Mouse (Mus musculus) mesoderm, embryonic 11.5 days (tissue): ENCODE measurements at regions not wholly inside any gene's neighbourhood (a gene's known extent, or its start where the extent isn't known, plus 50 kb on each side); places are given as distances from the start of the nearest gene placed in this dataset.
A peak's percentile ranks its signal among the peaks of the same experiment; 100 is the strongest.

ENCODE experiments used
- DNase-seq: peaks from one replicate; pipeline ENCODE4 v3.0.0-alpha.2; 2012; ENCODE audit warnings: low read depth, low spot score

DNA sequence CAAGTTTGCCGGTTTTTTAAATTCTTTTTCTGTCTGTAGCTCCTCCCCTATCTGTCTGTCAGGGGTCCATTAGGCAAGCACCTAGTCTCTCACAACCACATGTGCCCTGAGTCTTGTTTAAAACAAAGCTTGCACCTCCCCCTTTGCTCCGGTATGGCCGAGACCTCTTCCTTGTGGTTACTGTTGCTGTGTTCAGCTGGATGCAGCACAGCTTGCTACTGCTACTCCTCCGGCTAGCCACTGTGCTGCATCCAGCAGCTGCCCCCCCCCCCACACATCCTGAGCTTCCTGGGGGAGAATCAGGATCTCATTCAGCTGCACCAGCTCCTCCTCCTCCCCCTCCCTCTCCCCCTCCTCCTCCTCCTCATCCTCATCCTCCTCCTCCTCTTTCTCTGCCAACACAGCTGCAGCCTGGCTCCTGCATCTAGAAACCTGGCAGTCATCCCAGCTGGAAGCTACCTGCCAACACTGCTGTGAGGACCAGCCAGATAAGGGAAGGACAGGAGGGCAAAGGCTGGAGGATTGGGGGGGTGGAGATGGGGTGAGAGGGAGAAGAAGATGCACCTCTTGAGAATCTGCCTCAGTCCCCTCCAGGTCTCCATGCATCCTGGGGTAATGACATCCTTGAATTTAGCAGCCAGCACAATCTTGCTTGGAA is 114.8 kb upstream of the Tmem260 start:
- no peak for DNase-seq

DNA sequence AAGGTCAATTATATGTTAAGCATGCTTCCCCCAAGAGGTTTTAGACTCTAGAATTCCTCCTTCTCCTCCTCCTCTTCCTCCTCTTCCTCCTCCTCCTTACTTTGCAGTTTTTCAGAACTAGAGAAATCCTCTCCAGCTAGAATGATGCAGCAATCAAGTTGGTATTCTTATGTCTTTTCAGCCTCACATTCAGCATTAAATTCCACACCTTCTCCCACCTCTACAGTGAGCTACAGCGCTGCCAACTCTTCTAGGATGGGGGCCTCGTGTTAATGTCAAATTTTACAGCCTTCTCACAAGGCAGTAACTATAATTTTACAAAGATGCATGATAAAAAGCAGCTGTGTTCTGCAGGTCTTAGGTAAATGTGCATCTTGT is 114.3 kb upstream of the Tmem260 start:
- DNase-seq = no peak

DNA sequence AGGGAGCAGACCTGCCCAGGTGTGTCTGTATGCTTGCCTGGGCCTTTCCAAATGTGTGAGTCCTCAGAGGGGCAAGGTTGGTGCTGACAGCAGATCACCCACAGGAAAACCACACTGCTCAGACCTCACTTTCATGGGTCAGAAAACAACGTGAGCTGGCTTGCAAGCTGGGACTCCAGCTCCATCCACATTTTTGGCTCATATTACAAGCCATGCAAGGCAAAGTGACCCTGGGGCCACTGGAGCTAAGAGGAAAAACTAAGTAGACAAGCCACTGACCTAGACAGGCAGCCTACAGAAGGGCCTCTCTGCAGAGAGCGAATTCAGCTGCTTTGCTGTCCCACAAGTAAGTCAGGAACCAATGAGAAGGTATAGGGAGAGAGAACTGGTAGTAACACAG is 113.7 kb upstream of the Tmem260 start:
- peak; percentile 49 for DNase-seq

DNA sequence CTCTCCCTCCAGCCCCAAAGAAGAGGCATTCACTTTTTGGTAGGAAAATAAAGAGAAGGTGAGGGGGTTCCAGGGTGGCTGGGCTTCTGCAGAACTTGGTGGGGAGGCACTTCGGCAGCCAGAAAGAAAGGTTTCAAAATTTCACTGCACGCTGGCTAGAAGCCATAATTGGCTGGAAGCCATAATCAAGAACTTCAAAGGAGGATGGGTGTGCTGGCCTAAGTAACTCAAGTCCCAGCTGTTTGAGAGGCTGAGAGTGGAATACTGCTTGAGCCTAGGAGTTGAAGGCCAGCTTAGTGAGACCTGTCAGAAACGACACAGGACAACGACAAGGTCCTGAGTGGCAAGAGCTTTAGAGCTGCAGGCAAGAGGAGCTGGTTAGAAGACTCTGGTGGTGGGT is 113.3 kb upstream of the Tmem260 start:
- no peak for DNase-seq

- DNase-seq = peak; percentile 50
These were observed 111.7 kb upstream of the Tmem260 start for GRCm38 (mm10) chr14:48334106-48334809.

DNA sequence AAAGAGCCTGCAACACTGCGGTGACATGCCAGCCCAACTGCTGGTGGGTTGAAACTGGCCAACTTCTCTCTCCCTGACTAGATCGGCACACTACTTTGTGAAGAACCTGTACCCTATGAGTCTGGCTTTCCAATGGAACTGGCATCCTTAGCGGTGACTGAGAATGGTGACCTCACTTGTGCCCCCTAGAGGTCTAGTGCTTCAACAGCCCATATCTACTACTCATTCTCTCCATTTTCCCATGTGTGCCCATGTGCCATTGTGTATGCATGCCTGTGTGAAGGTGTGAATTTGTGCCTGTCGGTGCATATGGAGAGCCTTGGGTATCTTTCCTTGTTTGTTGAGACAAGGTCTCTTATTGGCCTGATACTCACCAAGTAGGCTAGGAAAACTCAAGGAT is 106.5 kb upstream of the Tmem260 start:
- DNase-seq = no peak

DNA sequence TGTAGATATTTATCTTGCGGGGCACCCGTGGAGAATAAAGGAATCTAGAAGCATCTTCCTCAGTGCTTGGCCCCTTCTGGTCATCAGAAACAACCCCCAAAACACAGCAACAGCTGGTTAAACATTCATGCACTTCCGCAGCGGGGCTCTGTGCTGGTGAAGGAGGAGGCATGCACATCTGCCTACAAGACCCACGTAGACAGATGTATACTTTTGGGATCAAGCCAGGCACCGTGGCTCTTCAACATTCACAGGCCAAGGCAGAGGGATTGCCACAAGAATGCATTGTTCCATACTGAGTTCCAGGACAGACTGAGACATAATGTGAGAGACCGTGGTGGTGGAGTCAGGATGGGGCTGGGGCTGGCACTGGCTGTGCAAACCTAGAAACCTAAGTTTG is 103.0 kb upstream of the Tmem260 start:
- DNase-seq = peak; percentile 45

GRCm38 (mm10) chr14:48345956-48346355 is 100.0 kb upstream of the Tmem260 start:
- DNase-seq = no peak

DNA sequence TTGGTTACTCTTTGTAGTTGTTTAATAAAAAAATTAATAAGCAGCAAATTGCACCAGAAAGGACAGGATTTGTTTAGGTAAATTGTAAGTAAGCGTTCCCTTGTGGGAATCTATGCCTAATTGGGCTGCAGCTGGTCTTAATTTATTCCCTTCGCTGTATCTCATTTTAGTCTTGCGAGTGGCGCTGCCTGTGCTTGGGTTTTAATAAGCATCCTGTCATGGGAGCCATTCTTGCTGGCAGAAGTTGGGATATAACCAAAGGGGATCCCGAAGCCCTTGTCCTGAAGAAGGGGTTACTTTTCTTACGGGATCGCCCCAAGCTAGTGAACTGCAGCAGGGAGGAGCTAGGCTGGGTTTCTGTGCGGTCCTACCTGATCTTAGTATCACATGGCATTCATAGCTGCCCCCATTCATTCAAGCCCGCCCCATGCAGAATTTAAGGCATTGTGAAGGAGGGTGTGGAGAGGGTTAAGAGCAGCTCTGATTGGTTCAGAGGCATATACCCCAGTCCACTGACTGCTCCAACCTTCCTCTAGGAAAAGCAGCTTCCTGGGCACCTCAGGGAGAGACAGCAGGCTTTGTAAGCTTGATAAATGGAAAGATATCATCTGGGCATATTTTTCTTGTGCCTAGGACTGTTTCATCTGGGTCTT is 96.4 kb upstream of the Tmem260 start:
- no peak for DNase-seq

GRCm38 (mm10) chr14:48351652-48352051 is 94.3 kb upstream of the Tmem260 start:
- DNase-seq = no peak

DNA sequence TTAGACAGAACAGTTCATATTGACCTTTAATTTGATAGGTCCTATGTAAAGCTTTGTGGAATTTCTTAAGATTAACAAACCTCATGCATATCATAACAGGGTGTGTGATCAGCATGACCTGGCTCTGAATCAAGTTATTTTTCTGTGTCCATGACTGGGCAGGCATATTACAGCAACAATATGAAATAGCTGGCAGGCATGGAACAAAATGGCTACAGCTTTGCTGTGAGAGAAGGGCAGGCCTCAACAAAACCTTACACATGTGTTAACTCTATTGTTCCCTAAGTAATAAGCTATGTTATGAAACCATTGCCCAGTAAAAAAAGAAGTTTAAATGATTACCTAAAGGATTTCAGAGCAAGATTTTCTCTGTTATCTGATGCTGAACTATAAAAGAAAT is 93.1 kb upstream of the Tmem260 start:
- no peak for DNase-seq

DNA sequence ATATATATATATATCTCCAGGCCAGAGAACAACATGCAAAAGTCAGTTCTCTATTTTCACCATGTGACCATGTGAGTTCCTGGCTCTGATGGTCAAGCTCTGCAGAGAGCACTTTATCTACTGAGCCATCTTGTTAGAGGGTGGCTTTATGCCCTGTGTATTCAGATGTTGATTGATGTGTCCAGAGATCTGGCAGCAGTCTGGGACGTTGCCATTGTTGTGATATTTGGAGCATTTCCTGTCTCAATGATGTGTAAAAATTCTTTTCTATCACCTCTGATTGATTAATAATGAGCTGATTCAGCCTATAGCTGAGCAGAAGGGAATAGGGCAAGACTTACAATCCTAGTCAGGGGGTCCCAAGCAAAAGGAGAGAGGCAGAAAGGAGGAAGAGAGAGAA is 91.7 kb upstream of the Tmem260 start:
- no peak for DNase-seq

DNA sequence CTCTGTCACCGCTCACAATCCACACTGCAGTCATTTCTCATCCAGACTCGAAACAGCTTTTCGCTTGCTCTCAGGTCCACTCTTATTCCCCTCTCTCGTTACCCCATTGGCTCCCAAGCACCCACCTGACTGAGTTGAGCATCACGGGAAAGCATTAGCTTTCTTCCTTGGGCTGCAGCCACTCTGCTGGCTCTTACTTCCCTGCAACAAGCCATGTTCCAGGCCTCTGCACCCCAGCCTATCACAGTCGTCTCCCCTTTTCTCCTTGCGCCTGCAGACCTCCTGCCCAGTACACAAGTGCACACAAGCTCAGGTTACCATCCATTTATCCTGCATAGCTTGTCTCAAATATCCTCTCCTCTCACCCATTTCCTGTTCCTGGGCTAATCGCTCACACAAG is 88.5 kb upstream of the Tmem260 start:
- peak; percentile 33 for DNase-seq

- peak; percentile 47 for DNase-seq
These were observed 87.3 kb upstream of the Tmem260 start for GRCm38 (mm10) chr14:48358487-48359159.

DNA sequence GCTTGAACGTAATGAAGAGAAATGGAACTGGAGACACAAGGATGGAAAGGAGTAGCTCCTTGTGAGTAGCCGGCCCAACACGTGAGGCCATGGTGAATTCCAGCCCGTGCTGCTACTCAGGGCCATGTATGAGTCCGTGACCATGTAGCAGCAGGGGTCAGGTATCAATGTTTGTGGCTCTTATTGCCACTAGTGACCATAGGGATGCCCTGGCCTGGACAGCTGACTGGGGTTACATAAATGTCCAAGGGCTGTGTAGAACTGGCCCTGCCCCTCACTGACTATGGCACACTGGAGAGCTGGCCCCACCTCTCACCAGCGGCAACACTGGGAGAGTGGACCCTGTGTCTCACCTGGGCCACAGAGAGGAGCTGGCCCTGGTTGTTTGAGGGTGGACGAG is 84.1 kb upstream of the Tmem260 start:
- no peak for DNase-seq

- DNase-seq = peak; percentile 87
These were observed 78.9 kb upstream of the Tmem260 start for GRCm38 (mm10) chr14:48367006-48367405.

DNA sequence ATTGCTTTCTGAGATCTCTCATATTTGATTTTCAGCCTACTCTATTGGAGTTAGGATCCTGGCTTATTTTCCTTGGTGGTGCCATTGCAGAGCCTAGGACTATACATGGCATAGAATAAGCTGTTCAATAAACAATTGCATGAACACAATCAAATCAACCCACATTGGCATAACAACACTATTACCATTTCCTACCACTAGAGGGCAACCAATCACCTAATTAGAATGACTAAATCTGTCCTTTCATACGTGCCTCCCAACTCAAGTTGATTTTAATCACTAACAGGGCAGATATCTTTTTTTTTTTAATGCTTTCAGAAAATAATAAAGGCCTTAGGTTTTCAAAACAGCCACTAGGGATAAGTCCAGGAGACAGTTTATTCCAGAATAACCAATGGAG is 75.6 kb upstream of the Tmem260 start:
- peak; percentile 56 for DNase-seq

DNA sequence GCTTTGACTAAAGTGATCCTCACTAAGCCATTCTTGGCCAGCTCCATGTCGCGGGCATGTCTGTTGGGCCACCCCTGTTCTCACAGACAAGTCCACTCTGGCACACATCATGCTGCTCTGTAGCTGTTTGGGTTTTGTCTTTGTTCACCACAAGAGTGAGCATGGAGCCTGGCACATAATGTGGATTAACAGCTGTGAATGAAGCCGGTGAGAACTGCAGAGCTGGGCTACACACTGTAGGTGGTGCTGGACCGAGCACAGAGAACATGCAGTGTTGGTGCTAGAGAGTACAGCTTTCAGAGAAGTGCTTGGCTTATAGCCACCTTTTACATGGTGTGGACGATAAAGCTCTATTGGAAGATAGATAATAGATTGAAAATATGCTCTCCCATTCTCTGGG is 74.2 kb upstream of the Tmem260 start:
- peak; percentile 32 for DNase-seq

DNA sequence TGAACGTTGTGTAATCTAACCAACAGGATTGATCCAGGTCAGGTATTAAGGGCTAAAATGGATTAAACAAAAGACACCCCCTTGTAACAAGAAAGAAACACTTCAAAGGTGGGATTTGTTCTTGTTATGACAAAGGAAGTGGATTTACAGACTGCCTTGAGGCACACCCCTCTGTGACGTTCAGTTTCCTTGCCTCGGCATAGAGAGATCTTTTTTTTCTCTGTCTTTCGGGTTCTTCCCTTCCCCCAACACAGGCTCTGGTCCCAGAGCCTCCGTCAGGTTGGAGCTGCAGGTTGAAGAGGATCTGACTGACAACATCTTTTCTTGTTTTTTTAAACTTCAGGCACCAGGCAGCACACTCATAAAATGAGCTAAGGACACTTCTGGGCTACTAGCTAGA is 69.8 kb upstream of the Tmem260 start:
- no peak for DNase-seq
